Mouse (Mus musculus) spleen, postnatal 10 days (tissue): ENCODE results near the gene Gm47283.
"Not testable (repeated sequence)": the region's sequence is repeated elsewhere in the genome, so short reads cannot be mapped to it uniquely, and the experiment has no call there.

ENCODE experiments used
- DNase-seq, 2 experiments: peaks; one replicate each; pipeline ENCODE4 v3.0.0; 2021 to 2022; ENCODE audit warnings: low spot score in 2 of 2

The Gm47283 gene

DNA sequence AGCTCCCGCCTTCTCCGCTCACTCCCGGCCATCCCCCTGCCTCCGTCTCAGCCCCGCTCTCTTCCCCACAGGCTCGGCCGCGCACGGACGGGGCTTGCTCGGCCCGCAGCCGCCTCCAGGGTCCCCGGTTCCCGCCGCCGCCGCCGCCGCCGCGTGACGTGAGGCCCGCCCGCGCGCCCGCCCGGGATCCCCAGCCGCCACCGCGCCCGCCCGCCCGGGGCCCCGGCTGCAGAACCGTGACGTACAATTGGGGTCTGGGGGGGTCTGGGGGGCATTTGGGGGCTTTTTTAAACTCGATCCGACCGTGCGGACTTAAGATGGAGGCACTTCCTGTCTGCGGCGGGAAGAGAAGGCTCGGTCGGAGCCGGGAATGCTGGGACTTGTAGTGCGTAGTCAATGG lies at the start of gene Gm47283:
Gm47283 (plus strand) TSS at position 301 of the 400 bp plus-strand sequence.
- not testable (repeated sequence) for DNase-seq

DNA sequence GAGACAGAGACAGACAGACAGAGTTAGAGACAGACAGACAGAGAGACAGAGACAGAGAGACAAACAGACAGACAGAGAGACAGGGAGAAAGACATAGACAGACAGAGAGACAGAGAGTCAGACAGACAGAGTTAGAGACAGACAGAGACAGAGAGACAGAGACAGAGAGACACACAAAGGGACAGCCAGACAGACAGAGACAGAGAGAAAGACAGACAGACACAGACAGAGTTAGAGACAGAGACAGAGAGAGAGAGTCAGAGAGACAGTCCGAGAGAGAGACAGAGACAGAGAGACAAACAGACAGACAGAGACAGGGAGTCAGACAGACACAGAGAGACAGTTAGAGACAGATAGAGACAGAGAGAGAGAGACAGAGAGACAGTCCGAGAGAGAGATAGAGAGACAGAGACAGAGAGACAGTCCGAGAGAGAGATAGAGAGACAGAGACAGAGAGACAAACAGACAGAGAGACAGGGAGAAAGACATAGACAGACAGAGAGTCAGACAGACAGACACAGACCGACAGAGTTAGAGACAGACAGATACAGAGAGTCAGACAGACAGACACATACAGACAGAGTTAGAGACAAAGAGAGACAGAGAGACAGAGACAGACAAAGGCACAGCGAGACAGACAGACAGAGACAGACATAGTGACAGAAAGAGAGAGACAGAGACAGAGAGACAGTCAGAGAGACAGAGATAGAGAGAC lies 49.2 kb upstream of the Gm47283 start:
- not testable (repeated sequence) for DNase-seq

DNA sequence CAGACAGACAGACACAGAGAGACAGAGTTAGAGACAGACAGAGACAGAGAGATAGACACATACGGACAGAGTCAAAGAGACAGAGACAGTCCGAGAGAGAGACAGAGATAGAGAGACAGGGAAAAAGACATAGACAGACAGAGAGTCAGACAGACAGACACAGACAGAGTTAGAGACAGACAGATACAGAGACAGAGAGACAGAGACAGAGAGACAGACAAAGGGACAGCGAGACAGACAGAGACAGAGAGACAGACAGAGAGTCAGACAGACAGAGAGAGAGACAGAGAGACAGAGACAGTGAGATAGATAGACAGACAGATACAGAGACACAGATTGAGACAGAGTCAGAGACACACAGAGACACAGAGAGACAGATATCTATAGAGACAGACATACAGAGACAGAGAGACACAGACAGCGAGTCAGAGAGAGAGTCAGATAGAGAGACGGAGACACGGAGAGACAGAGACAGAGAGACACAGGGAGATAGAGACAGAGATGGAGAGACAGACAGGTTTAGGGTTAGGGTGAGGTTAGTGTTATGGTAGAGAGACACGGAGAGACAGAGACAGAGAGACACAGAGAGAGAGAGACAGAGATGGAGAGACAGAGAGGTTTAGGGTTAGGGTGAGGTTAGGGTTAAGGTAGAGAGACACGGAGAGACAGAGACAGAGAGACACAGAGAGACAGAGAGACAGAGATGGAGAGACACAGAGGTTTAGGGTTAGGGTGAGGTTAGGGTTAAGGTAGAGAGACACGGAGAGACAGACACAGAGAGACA lies 48.1 kb upstream of the Gm47283 start:
- DNase-seq: not testable (repeated sequence)

DNA sequence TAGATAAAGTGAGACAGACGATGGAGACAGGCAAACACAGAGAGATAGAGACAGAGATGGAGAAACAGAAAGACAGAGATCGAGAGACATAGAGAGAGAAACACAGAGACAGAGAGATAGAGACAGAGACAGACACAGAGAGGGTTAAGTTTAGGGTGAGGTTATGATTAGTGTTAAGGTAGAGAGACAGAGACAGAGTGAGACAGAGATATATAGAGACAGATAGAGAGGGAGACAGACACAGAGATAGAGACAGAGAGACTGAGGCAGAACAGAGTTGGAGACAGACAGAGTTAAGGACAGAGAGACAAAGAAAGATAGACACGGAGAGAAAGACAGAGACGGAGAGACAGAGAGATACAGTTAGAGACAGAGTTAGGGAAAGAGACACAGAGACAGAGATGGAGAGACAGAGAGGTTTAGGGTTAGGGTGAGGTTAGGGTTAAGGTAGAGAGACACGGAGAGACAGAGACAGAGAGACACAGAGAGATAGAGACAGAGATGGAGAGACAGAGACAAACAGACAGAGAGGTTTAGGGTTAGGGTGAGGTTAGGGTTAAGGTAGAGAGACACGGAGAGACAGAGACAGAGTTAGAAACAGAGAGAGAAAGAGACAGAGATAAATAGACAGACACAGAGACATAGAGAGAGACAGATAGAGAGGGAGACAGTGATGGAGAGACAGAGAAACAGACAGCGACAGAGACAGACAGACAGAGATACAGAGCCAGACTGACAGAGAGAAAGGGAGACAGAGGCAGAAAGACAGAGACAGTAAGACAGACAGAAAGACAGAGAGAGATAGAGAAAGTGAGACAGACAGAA lies 46.7 kb upstream of the Gm47283 start:
- DNase-seq: no peak

DNA sequence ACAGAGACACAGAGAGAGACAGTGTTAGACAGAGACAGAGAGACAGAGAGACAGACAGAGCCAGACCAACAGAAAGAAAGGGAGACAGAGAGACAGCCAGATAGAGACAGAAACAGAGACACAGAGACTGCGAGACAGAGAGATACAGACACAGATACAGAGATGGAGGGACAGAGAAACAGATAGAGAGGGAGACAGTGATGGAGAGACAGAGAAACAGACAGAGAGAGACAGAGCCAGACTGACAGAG lies 46.2 kb upstream of the Gm47283 start:
- DNase-seq: no peak

DNA sequence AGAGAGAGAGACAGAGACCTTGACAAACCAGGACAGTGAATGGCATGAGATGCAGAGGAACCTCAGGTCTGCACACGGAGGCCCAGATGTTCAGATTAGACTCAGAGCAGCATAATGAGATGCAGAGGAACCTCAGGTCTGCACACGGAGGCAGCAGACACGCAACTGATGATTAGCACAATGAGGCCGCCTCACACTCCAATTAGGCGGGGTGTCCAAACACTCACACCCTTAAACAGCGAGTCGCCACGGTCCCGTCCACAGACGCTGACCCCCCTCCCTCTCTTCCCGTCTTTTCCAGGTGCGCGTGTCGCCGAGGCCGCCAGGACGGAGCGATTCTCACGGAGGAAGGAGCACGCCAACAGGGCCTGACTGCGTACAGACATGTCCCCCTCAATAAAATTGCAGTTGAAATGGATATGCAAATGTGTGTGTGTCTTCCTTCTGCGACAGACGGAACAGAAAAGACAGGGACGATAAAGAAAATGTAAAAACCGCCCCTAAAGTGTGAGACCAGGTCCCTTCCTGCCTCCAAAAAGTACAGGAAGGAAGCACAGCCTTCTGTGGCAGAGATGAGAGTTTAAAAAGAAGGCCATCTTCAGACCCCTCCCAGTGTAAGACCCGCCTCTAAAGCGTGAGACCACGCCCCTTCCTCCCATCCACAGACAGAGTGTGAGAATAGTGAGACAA lies 45.6 kb upstream of the Gm47283 start:
- DNase-seq: peak; percentile 45 to 49

DNA sequence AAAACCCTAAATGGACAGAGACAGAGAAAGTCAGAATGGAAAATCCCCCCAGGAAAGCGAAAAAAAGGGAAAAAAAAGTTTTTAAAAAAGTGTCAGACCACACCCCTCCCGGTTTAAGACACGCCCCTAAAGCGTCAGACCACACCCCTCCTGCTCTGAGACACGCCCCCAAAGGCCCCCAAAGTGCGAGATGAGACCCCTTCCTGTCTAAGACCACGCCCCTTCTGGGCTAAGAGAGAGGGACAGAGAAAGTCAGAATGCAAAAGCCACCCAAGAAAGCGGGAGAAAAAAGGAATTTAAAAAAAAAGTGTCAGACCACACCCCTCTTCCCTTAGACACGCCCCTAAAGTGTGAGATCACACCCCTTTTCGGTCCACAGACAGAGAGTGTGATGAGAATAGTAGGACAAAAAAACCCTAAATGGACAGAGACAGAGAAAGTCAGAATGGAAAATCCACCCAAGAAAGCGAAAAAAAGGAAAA lies 45.0 kb upstream of the Gm47283 start:
- peak; percentile 36 to 49 for DNase-seq

DNA sequence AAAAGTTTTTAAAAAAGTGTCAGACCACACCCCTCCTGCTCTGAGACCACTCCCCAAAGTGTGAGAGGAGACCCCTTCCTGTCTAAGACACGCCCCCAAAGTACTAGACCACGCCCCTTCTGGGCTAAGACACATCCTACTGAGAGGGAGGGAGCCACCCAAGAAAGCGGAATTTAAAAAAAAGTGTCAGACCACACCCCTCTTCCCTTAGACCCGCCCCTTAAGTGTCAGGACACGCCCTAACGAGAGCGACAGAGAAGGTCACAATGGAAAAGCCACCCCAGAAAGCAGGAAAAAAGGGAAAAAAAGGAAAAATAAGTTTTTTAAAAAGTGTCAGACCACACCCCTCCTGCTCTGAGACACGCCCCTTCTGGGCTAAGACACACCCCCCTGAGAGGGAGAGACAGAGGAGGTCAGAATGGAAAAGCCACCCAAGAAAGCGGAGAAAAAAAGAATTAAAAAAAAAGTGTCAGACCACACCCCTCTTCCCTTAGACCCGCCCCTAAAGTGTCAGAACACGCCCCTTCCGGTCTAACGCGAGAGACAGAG lies 44.5 kb upstream of the Gm47283 start:
- peak; percentile 36 to 64 for DNase-seq

DNA sequence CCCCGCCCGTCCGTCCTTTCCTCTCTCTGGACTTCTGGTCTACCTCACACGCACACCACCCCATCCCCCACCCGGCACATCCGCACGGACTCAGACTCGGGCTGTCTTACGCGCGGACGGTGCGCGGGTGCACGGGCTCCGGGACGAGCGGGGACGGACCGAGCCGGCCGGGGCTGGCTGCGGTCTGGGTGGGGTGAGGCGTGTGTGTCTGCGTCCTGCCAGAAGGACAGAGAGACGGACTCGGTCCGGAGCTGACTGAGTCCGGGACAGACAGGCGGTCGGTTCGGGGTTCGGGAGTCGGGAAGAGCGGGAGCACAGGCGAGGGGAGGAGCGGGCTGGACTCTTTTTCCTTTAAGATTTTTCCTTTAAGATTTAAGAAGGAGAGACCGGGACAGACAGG lies 43.5 kb upstream of the Gm47283 start:
- peak in 1 of 2 experiments; percentile 50 for DNase-seq

DNA sequence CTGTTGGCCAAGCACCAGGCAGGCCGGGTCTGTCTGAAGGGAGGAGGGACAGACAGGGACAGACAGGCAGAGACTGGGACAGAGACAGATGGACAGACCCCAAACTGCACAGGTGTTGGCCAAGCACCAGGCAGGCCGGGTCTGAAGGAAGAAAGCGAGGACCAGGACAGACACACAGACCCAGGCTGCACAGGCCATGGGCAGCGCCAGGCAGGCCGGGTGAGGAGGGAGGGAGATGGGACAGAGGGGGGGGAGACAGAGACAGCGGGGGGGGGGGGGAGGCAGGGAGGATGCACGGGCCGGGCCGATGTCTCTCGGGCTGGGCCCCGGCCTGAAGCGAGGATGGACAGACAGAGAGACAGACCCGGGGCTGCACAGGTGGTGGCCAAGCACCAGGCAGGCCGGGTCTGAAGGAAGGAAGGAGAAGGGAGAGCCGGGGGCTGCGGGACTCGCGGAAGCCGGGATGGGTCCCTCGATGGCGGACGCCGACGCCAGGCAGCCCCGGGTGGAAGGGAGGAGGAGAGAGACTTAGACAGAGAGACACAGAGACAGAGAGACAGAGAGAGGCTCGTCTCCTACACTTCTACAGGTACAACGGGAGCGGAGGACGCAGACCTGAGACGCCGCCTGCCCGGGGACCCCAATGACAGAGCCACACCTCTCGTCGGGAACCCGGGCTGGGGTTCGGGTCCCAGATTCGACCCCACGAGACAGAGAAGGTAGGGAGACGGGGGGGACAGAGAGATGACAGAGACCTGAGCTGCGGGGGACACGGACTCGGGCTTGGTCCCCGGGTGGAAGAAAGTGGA lies 42.9 kb upstream of the Gm47283 start:
- DNase-seq: peak in 1 of 2 experiments; percentile 46

DNA sequence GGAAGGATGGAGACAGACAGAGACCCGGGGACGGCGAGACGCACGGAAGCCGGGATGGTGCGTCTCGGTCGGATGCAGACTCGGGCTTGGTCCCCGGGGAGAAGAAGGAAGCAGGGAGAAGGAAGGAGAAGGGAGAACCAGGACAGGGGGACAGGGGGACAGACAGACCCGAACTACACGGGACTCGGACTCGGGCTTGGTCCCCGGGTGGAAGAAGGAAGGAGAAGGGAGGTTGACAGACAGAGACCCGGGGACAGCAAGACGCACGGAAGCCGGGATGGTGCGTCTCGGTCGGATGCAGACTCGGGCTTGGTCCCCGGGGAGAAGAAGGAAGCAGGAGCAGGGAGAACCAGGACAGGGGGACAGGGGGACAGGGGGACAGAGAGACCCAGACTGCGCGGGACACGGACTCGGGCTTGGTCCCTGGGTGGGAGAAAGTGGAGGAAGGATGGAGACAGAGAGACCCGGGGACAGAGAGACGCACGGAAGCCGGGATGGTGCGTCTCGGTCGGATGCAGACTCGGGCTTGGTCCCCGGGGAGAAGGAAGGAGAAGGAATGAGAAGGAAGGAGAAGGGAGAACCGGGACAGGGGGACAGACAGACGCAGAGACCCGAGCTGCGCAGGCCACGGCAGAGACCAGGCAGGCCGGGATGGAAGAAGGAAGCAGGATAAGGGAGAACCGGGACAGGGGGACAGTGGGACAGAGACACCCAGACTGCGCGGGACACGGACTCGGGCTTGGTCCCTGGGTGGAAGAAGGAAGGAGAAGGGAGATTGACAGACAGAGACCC lies 42.1 kb upstream of the Gm47283 start:
- peak in 1 of 2 experiments; percentile 17 for DNase-seq

DNA sequence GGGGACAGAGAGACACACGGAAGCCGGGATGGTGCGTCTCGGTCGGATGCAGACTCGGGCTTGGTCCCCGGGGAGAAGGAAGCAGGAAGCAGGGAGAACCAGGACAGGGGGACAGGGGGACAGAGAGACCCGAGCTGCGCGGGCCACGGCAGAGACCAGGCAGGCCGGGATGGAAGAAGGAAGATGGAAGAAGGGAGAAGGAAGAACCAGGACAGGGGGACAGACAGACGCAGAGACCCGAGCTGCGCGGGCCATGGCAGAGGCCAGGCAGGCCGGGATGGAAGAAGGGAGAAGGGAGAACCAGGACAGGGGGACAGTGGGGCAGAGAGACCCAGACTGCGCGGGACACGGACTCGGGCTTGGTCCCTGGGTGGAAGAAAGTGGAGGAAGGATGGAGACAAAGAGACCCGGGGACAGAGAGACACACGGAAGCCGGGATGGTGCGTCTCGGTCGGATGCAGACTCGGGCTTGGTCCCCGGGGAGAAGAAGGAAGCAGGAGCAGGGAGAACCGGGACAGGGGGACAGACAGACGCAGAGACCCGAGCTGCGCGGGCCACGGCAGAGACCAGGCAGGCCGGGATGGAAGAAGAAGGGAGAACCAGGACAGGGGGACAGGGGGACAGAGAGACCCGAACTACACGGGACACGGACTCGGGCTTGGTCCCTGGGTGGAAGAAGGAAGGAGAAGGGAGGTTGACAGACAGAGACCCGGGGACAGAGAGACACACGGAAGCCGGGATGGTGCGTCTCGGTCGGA lies 41.3 kb upstream of the Gm47283 start:
- DNase-seq: peak in 1 of 2 experiments; percentile 26

DNA sequence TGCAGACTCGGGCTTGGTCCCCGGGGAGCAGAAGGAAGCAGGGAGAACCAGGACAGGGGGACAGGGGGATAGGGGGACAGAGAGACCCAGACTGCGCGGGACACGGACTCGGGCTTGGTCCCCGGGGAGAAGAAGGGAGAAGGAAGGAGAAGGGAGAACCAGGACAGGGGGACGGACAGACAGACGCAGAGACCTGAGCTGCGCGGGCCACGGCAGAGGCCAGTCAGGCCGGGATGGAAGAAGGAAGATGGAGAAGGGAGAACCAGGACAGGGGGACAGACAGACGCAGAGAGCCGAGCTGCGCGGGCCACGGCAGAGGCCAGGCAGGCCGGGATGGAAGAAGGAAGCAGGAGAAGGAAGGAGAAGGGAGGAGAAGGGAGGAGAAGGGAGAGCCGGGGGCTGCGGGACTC lies 40.7 kb upstream of the Gm47283 start:
- peak in 1 of 2 experiments; percentile 25 for DNase-seq

DNA sequence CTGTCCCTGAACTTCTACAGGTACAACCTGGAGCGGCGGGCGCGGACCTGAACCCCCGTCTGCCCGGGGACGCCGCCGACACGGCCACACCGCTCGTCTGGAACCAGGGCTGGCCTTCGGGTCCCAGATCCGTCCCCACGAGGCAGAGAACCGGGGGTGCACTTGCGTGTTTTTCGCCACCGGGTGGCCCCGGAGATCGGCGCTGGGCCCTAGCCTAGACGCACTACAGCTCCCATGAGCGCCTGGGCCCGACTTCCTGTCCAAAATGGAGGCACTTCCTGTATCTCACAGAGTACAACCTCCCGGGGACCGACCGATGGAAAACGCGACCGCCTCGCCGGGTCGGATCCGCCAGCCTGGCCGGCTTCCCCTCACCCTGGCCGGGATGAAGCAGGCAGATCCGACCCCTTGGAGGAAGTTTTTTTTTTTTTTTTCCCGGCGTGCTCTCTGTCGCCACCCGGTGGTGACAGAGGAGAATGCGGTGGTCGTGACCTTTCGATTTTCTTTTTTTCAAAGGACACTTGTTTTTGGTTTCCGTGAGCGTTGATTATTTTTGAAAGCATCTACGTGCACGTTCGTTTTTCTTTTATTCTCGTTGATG lies 40.1 kb upstream of the Gm47283 start:
- peak; percentile 84 to 89 for DNase-seq

DNA sequence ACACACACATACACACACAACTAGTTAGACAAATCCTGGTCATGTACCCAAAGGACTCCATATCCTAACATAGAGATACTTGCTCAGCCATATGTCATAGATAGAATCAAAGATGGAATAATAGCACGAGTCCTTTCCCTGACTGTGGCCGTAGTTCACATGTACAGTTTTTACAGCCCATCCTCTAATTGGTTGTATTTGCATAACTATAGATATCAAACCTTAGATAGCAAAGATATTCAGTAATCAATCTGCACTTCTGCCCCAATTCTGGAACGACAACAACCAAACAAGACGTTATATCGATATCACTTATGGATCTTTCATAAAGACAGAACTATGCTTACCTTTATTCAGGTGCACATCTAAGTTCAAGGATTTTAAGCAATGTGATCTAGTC lies 39.3 kb upstream of the Gm47283 start:
- DNase-seq: not testable (repeated sequence)

DNA sequence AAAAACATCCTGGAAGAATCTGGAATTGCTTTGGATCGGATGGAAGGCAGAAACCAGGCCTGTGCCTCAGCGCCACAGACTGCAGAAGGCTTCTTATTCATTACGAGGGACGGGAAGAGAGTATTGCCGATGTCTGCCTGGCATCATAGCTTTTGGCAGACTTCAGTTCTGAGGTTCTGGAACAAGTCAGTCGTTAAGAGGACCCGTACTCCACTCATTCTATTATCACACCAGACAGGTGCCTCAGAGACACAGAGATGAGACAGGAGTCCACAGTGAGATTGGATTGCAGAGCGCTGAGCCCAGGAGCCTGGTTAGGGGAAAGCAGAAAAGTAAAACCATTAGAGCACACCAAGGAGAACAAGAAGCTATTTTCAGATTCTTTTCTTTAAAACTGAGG lies 29.8 kb upstream of the Gm47283 start, which contains the start of gene Gm21860:
Gm21860 (minus strand) TSS at position 101 of the 400 bp plus-strand sequence.
- DNase-seq: not testable (repeated sequence)

DNA sequence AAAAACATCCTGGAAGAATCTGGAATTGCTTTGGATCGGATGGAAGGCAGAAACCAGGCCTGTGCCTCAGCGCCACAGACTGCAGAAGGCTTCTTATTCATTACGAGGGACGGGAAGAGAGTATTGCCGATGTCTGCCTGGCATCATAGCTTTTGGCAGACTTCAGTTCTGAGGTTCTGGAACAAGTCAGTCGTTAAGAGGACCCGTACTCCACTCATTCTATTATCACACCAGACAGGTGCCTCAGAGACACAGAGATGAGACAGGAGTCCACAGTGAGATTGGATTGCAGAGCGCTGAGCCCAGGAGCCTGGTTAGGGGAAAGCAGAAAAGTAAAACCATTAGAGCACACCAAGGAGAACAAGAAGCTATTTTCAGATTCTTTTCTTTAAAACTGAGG lies 54.5 kb downstream of the Gm47283 start, which contains the start of gene Gm21748:
Gm21748 (minus strand) TSS at position 101 of the 400 bp plus-strand sequence.
- not testable (repeated sequence) for DNase-seq
